Mouse (Mus musculus): Measurements from ENCODE around the gene Itgb3.

The Itgb3 gene

GRCm38 (mm10) chr11:104582630-104583364 is 25.0 kb upstream of the Itgb3 start:
- no peak for DNase-seq (ENCODE audit: low read depth, low spot score)

- DNase-seq (ENCODE audit: low read depth, low spot score): peak; percentile 81
Observed at GRCm38 (mm10) chr11:104585495-104585894, 22.3 kb upstream of the Itgb3 start.

GRCm38 (mm10) chr11:104587904-104588303 is 19.9 kb upstream of the Itgb3 start:
- no peak for DNase-seq (ENCODE audit: low read depth, low spot score)

GRCm38 (mm10) chr11:104588513-104588912 is 19.3 kb upstream of the Itgb3 start:
- DNase-seq (ENCODE audit: low read depth, low spot score): no peak

- no peak for DNase-seq (ENCODE audit: low read depth, low spot score)
Observed at GRCm38 (mm10) chr11:104589570-104589969, 18.2 kb upstream of the Itgb3 start.

- DNase-seq (ENCODE audit: low read depth, low spot score): peak; percentile 88
Observed at GRCm38 (mm10) chr11:104590148-104590547, 17.7 kb upstream of the Itgb3 start.

GRCm38 (mm10) chr11:104592066-104592835 is 15.5 kb upstream of the Itgb3 start:
- DNase-seq (ENCODE audit: low read depth, low spot score): no peak

GRCm38 (mm10) chr11:104596365-104596764 is 11.4 kb upstream of the Itgb3 start:
- no peak for DNase-seq (ENCODE audit: low read depth, low spot score)

GRCm38 (mm10) chr11:104599265-104599945 is 8.4 kb upstream of the Itgb3 start:
- DNase-seq (ENCODE audit: low read depth, low spot score): no peak

- DNase-seq (ENCODE audit: low read depth, low spot score): peak; percentile 82
Observed at GRCm38 (mm10) chr11:104600675-104601074, 7.1 kb upstream of the Itgb3 start.

GRCm38 (mm10) chr11:104604192-104604591 is 3.6 kb upstream of the Itgb3 start:
- DNase-seq (ENCODE audit: low read depth, low spot score): no peak

- DNase-seq (ENCODE audit: low read depth, low spot score): peak; percentile 17
Observed at GRCm38 (mm10) chr11:104608249-104608920, 585 bp downstream of the Itgb3 start.

- DNase-seq (ENCODE audit: low read depth, low spot score): no peak
Observed at GRCm38 (mm10) chr11:104609033-104609684, 1.4 kb downstream of the Itgb3 start.

GRCm38 (mm10) chr11:104609733-104610132 is 1.9 kb downstream of the Itgb3 start:
- no peak for DNase-seq (ENCODE audit: low read depth, low spot score)

GRCm38 (mm10) chr11:104611579-104612151 is 3.9 kb downstream of the Itgb3 start:
- DNase-seq (ENCODE audit: low read depth, low spot score): no peak

GRCm38 (mm10) chr11:104613551-104613950 is 5.8 kb downstream of the Itgb3 start:
- DNase-seq (ENCODE audit: low read depth, low spot score): no peak

- no peak for DNase-seq (ENCODE audit: low read depth, low spot score)
Observed at GRCm38 (mm10) chr11:104614130-104614529, 6.3 kb downstream of the Itgb3 start.

- DNase-seq (ENCODE audit: low read depth, low spot score): no peak
Observed at GRCm38 (mm10) chr11:104616182-104616581, 8.4 kb downstream of the Itgb3 start.

- no peak for DNase-seq (ENCODE audit: low read depth, low spot score)
Observed at GRCm38 (mm10) chr11:104618638-104619076, 10.9 kb downstream of the Itgb3 start.

- DNase-seq (ENCODE audit: low read depth, low spot score): peak; percentile 66
Observed at GRCm38 (mm10) chr11:104619084-104620022, 11.6 kb downstream of the Itgb3 start.

Measured in ZHBTc4 (cell line).